Mouse (Mus musculus) lung, postnatal 14 days (tissue): Measurements from ENCODE around the gene Gm13102.
"Not testable (repeated sequence)": the region's sequence is repeated elsewhere in the genome, so short reads cannot be mapped to it uniquely, and the experiment has no call there.

Source experiments
- DNase-seq: peaks from one replicate; pipeline ENCODE4 v3.0.0; 2021

The Gm13102 gene

GRCm38 (mm10) chr4:144106174-144106573, at the start of gene Gm13102:
Gm13102 (plus strand) TSS chr4:144106474.
- not testable (repeated sequence) for DNase-seq

GRCm38 (mm10) chr4:144058826-144059225, 47.4 kb upstream of the Gm13102 start, which contains the start of gene Pramel4:
Pramel4 (plus strand) TSS chr4:144059126.
- not testable (repeated sequence) for DNase-seq
